Mouse (Mus musculus): ENCODE measurements around the gene Kdm6a. TPM values are rescaled to one million over a fixed set of nuclear protein-coding genes. Genes with fewer than 3 reads are reported as not detected.

Kdm6a gene
- polyA plus RNA-seq (2015; fragmentation: Nextera tagmentation; extraction: Ambion mirVana), result 7.3 and 7.5 TPM in 2 replicates

DNA sequence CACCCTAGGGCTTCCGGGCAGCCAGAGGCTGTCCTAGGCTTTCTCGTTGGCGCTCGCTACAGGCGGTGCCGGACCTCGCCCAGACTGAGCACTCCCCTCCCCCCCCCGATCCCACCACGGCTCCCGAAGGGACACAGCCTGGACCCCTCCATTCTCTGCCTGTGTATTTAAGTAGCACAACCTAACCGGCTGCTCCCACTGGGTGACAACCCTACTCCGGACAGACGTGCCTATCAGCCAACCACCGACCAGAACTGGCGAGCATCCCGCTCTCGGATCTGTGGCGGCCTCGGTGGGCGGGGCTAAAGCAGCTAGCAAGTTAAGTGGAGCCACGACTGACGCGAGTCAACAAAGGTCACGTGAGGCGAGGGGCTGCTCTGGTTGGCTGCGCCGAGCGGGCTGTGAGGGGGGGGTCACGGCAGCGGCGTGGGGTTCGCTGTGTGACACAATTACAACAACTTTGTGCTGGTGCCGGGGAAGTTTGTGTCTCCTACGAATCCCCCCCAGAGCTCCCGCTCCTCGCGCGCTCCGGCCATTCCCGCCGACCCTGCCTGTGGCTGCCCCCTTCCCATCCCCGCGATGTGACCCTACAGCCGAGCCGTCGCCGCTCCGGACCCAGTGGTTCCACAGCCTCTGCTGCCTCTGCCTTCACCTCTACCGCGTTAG is at the start of gene Kdm6a:
Gene Kdm6a (plus strand): TSS at position 384 of the 666 bp plus-strand sequence.

DNA sequence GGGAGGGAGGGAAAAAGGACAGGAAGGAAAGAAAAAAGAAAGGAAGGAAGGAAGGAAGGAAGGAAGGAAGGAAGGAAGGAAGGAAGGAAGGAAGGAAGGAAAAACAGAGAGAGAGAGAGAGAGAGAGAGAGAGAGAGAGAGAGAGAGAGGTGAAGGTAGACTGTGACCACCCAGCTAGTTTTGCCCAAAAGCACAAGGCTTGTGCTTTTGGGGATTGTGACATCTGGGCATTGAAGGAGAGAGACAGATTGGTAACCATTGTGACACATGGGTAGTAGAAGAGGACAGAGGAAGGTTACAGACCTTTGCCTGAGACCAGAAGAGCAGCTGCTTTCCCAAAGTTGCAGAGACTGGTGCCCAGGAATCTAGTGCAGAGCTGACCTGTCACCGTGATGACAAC is 16.8 kb upstream of the Kdm6a start, which contains the start of gene Dusp21:
Gene Dusp21 (plus strand): TSS at position 301 of the 400 bp plus-strand sequence.

Other genes starting within 250 kb of the Kdm6a start
- gene Dusp21, start 16.7 kb upstream of the Kdm6a start, polyA plus RNA-seq (2015; fragmentation: Nextera tagmentation; extraction: Ambion mirVana), result not detected in 2 replicates